Mouse (Mus musculus) adrenal gland, postnatal 10 days (tissue): ENCODE measurements around the gene Ccdc6. TPM values are rescaled to one million over a fixed set of nuclear protein-coding genes. Genes with fewer than 3 reads are reported as not detected.

Experiments
- DNase-seq: peaks from one replicate; pipeline ENCODE4 v3.0.0; 2021; ENCODE audit warnings: mixed read lengths
- total RNA-seq, 2 experiments: library from RNA; stranded (reverse); gene quantifications; 2 replicates each; pipeline ENCODE4 v1.2.3; 2021

Gene Ccdc6
- total RNA-seq, 2 experiments from 2014 or later: 46.9 to 56.7 TPM

DNA sequence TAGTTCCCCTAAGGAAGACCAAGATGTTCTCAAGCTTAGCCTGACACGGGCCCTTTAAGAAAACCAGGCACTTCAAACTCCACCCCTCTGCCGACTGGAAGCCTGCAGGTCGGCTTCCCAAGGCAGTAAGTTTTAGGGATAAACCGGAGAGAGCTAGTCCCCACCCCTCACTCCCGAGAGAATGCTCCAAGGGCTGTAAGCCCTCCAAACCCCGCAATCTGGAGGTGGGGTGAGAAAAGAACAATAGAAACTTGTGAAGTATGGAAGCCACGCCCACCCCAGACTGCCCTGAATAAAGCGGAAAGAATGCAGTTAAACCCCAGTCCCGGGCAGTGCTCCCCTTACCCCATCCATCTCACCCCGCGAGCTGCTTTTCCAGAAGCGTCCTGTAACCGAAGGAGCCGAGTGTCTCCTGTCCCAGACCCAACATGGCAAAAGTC, 1.9 kb upstream of the Ccdc6 start:
- DNase-seq: peak; percentile 69

DNA sequence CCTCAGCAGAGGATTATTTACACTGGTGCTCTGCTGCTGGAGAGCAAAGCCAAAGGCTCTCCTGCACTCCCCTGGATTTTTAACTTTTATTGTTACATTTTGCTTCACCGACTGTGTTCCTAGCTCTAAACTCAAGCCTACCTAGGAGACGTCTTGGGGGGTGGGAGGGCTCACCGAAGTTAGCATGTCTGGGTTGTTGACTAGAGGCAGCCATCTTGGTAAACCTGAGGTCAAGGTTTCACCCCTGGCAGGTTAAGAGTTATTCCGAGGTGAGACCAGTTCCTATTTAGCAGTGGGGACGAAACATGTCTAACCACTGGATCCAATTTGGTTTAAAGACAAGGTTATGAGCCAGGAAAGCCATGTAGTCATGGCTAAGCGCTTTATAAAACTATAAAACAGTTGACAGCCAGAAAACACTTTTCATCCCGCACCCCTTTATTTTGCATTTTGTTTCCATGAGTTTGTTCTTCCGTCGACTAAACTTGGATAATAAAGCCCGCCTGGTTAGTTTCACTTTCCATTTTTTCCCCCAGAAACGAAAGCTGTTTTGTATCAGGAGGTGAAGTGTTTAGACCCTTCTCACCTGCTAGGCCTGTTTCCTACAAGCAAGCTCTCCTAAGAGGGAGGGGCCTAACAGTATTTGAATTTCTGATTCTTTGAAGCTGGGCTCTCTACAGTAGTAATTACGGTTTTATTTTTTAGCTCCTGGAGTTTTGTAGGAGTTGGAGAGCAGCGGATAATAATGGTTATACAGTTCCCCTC, 1.2 kb upstream of the Ccdc6 start:
- DNase-seq: peak; percentile 34

DNA sequence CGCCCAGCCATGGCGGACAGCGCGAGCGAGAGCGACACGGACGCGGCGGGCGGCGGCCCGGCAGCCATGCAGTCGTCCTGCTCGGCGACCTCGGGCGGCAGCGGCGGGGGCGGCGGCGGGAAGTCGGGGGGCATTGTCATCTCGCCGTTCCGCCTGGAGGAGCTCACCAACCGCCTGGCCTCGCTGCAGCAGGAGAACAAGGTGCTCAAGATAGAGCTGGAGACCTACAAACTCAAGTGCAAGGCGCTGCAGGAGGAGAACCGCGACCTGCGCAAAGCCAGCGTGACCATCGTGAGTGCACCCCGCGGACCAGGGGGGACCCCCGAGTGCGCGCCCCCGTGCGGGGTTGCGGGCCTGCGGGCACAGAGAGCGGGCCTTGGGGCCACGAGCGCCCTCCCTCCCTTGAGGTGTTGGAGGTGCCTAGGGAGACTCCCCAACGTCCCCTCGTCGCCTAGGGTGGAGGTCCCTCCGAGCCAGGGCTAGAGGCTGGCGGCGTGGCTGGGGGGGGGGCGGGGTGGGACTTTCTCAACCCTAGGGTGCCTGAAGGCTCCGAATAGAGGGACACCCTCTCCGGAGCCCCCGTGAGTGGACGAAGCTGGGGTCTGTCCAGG, 475 bp downstream of the Ccdc6 start:
- DNase-seq: no peak

DNA sequence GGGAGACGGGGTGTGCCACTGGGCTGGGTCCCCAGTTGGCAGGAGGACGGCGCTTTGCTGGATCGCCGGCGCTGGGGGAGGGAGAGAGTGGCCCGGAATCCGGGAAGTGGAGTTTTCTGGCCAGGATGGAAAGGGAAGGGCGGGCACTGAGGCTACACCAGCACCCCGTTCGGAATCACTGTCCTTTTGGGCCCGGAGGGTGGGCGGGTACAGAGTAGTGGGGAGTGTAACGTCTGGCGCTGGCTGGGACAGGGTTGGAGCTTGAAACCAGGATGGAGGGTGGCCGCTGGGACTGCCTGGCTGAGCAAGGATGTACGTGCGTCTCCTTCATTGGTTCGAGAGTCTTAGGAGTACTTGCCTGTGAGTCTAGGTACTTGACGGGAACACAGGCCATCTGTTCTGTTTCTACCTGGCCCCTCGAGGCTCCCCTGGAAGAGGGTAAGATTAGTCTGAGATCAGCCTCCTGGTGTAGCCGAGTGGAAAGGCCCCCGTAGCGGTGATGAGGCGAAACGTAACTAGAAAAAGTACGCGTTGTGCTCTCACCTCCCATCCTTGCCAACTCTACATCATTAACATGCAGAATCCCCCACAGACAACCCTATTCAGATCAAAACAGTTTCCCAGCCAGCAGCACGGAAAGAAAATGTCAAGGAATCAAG, 1.1 kb downstream of the Ccdc6 start:
- DNase-seq: peak; percentile 76

DNA sequence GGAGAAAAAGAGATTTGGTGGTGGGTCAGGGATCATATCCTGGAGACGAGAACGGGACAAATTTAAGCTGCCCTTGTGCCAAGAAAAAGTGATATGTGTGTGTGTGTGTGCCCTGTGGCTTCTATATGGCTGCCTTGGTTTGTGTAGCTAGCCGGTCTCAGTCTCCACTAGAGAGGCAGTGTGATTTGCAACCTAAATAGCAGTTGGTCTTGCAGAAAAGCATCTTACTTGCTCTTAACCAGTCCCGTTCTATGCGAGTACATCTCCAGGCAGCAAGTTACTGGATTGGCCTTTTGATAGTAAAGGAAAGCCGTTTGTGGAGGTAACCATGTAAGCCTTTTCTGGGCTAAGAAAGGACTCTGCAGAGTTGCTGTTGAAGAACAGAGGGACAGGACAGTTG, 1.7 kb downstream of the Ccdc6 start:
- DNase-seq: no peak

DNA sequence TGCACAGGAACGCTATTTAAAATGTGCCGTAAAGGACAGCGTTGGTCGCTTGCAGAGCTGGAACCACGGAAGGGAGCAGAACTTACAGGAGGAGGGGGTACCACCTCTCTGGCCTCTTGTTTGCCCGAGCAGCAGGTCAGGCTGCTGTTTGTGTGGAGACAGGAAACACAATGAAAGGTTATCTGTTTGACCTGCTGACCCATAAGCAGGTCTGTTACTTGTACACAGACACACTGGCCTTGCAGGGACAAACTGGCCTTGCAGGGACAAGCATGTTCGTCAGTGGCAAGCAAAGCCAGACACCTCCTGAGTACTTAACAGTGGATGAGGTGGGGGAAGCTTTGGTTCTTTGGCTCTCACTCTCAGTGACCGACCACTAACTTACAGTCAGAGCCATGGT, 2.1 kb downstream of the Ccdc6 start:
- DNase-seq: peak; percentile 48

DNA sequence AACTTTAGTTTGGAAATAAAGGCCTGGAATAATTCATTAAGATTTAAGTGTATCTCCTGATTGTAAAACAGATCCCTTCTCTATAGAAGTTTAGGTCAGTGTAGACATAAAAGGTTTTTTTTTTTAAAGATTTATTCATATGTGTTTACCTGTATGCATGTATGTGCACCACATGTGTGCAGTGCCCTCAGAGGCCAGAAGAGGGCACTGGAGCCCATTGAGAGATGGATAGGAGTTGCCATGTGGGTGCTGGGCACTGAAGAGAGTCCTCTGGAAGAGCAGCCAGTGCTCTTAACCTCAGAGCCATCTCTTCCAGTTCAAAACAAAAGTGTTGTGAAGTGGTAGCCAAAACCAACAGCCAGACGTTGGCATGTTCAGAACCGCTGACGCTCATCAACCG, 5.2 kb downstream of the Ccdc6 start:
- DNase-seq: no peak

DNA sequence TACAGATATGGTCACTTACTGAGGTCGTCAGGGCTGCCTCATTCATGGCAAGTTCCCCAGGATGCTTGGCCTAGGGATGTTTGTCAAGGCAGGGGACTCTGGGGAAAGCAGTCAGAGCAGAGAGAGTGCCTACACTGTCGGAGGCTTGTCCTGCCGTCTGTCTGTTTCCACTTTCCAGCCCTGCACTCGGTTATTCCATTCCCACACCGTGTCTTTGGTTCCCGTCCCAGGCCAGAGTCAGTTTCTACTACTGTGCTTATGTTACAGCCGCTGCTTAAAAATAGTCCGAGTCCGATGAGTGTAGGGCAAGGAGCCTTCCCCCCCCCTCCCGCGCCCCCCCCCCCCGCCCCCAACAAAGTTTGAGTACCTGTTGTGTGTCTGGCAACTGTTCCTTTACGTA, 11.1 kb downstream of the Ccdc6 start:
- no peak for DNase-seq

DNA sequence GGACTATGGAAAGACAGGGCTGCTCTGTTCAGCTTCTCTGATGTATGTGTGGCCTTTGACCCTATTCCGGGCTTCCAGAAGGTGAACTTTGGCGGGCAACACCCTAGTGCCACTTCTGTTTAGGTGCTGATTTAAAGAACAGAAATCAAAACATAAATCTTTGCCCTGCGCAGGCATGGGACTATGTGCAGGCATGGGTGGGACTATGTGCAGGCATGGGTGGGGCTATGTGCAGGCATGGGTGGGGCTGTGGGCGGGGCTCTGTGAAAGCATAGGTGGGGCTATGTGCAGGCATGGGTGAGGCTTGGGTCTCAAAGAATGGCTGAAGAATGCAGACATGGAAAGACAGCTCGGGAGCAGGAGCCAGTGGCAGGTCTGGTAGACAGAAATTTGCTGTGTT, 13.1 kb downstream of the Ccdc6 start:
- DNase-seq: peak; percentile 42

DNA sequence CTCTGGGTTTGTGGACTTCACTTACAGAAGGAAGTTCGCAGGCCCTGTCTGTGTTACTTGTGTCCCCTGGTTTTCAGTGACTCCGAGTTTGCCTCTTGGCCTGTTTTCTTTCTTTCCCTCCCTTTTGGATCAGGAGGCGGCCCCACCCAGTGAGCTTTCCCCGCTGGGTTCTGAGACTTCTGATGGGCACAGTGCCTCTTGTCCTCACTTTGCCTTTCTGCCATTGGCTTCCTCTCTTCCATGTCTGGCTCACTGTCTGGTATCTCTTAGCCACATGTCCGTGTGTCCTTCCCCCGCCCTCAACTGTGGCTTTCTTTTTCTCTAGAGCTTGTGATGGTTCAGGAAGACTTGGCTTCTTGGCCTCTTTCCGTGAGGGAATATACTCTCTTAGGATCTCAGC, 13.9 kb downstream of the Ccdc6 start:
- DNase-seq: peak; percentile 24

DNA sequence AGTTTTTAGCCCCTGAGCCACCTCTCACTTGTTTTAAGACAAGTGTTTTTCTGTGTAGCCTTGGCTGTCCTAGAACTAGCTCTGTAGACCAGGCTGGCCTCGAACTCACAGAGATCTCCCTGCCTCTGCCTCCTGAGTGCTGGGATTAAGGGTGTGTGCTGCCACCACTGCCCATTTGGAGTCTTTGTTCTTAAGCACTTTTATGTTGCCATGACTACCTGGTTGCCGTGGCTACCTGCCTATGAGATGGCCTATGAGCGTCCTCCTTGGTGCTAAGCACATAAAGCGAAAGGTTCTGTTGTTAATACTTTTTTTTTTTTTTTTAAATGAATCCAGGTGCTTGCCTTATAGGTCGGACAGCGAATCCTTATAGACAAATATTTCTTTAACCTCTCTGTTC, 14.7 kb downstream of the Ccdc6 start:
- no peak for DNase-seq

DNA sequence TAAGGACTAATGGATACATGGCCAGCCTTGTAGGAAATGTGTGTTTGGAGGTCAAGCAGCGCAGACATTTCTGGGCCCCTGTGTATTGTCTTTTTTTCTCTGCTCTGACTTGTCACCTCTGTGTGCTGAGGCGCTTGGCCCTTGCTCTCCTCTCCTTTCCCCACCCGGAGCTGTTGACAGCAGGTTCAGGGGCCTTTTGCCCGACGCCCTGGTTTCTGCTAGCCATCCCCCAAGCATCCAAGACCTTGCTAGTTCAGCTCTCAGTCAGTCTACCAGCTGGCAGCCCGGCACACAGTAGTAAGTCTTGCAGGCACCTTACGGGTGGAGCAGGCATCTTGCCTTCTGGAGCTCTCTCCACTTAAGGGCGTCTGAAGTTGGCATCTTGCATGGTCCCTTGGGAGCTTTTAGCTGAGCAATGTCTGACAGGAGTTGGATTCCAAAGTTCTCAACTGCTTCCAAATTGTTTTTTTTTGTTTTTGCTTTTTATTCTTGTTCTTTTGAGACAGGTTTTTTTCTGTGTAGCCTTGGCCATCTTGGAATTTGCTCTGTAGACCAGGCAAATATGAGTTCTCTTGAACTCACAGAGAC, 17.2 kb downstream of the Ccdc6 start:
- DNase-seq: peak; percentile 42

DNA sequence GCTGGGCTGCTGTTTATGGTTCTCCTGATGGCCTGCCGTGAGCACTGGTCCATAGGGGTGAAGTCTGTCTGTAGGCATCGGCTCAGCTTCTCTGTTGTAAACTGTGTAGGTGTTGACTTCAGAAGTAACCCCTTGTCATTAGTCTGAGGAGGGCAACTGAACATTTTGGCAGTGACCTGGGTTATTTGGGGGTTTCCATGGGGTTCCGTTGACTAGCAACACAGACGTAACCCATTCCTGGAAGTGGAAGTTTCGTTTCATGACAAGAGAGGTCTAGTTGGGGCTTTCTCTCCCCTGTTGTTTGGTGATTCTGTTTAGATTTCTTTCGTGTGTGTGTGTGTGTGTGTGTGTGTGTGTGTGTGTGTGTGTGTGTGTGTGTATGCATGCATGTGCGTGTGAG, 19.5 kb downstream of the Ccdc6 start:
- no peak for DNase-seq

DNA sequence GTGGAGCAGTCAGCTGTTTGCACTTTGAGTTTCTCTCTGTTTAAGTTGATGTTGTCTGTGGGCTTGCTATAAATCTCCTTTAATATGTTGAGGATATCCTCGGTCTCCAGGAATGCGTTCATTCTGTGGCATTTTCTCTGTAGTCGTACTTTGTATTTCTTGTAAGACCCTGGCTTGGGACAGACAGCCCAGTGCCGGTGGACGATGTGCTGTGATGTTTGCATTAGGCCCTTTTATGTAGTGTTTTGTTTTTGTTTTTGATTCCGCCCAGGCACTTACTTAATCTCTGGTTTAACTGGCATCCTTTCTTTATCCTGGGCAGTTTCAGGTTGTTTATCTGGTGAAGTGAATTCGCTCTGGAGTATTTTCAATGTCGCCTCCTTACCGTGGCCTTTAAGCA, 22.5 kb downstream of the Ccdc6 start:
- no peak for DNase-seq

DNA sequence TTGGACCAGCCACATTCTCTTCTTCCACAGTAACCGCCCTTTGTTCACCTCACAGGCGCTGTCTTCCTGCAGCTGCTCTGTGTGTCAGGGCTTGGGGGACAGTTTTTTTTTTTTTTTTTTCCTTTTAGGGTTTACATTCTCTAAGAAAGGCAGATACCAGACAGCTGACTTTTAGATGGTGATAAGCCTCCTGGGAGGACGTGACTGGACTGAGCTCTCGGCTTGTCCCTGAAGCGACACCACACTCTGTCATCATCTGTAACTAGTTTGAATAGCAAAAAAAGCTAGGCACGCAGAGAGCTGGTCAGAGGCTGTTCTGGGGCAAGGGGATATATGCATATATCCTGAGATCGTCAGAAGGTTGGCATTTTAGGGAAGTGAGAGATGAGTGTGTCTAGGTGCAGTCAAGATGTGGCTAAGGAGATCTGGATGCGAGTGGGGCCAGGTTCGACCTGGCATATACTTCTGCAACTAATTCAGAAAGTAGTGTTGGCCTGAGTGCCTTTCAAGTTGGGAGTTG, 23.0 kb downstream of the Ccdc6 start:
- DNase-seq: peak; percentile 26

DNA sequence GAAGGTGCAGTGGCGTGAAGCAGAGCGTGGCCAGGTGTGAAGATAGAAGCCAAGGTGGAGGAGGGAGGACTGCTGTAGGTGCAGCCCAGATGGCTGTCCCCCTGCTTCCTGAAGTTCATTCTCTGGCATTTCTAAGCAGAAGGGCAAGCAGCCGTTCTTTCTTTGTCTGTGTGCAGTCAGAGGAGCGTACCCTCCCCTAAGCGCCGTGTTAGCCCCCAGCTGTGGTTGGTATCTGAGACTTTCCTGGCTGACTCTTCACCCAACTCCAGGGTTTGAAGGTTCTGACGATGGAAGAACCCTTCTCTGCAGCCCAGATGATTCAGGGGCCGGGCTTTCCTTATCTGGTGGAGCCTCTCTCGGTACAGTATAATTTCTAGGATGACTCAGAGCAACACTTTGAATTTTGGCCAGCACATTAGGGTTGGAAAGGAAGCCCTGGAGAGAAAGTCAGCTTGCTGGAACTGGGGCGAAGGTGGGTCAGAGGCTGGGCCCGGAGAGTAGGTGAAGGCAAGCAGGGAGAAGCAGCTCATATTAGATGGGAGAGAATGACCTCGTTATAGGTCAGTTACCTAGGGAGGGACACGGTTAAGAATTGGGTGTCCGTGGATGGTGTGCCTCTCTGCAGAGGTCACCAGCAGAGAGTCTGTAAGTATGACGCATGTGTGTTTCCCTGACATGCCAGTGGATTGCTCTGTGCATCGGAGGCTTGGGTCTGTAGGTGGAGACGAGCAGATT, 23.9 kb downstream of the Ccdc6 start:
- peak; percentile 72 for DNase-seq

DNA sequence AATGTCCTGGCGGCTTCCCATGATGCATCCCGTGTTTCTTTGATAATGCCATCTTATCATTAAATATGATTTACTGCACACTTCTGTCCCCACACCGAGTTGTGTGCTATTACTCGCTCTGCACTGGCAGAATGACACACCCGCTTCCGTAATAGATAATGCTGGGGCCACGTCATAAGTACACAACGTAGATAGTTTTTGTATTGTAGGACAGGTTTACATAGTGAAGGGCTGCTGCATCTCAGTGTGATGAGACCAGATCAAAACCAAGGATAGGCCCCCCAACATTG, 24.4 kb downstream of the Ccdc6 start:
- DNase-seq: no peak

DNA sequence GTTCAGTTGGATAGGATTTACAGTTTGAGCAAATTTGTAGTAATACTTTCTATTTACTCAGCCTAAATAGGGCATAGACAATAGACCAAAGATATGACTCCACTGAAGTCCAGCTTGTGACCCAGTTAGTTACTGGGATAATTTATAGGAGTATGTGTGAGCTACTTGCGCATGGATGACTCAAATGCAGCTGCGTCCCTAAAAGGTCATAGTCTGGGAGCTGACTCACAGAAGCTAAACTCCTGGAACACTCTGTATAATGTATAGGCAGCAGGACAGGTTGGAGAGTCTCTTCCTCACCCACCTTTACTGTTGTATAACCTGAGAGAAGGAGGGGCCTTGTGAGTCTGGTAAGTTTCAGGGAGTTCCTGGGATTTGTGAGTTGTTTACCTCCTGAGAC, 26.5 kb downstream of the Ccdc6 start:
- no peak for DNase-seq

DNA sequence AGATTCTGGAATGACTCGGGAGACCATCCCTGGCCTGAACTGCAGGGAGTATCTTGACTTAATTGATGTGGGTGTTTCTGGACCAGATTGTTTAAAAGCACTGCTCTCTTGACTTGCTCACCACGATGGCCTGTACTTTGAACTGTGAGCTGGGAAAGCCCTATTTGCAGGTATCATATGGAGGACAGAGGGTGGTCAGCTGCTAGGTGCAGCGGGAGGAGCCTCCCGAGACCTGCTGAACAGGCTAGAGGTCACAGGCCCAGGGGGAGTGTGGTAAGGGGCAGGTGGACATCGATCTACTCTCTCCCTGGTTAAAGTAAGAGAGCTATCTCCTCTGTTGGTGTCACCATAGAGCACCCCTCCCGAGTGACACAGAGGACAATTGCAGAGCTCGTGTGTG, 28.6 kb downstream of the Ccdc6 start:
- no peak for DNase-seq

DNA sequence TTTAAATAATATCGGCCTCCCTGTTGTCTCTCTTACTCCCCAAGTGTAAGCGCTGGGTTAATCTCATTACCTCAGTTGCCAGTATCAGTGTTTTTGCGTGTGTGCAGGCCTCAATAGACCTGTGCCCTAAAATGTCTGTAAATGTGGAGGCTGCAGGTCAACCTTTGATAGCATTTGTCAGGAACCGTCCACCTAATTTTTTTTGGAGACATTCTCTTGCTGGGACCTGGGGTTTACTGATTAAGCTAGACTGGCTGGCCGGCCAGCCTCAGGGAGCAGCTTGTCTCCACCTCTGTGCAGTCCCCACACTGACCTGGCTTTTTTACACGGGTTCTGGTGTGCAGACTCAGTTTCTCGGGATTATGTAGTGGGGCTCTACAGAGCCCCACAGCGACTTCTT, 30.4 kb downstream of the Ccdc6 start:
- no peak for DNase-seq

DNA sequence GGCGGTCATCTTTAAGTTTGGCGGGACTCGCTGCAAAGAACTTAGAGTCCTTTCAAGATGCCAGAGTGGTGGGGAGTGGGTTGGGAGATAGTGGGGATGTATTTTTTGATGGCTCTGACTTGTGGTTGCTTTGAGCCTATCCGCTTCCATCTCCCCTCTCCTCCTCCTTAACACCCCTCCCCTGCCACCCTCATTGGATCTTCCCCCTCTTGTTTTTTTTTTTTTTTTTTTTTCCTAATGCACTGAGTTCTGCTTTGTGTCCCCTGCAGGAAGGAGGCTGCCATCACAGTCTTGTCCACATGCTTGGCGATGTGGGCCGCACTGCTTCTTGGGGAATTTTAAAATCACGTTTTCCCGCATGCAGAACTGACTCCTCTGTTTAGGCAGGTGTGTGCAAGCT, 31.5 kb downstream of the Ccdc6 start:
- DNase-seq: no peak

DNA sequence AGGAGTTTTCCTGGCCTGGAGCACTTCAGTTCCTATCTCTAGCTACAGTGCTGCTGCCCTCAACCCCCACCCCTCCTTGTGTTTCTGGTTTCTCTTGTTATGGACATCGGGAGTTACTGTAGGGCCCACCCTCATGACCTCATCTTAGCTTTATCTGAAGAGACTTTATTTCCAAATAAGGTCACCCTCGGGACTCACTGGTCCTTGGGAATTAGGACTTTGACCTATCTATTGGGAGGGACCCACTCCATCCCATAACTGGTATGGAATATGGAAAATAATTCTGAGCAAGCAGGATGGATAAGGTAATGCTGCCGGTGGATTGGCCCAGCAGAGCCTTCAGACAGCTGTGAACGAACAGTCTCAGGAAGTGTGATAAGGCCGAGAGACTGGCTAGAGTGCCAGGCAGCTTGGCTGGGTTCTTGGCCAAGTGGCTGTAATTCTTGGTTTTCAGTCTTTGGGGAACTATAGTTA, 35.2 kb downstream of the Ccdc6 start:
- DNase-seq: no peak
